Mouse (Mus musculus): ENCODE results near the gene Prr5l.

GRCm38 (mm10) chr2:101761898-101762297 lies 120.9 kb downstream of the Prr5l start:
- no peak for TF ChIP-seq CTCF (IDR thresholded peaks at IDR 0.05; ENCODE audit: low read depth, low read length)
- no peak for TF ChIP-seq POLR2A (IDR thresholded peaks at IDR 0.05; ENCODE audit: borderline replicate concordance, low read depth, low read length)

All from bone marrow macrophage, adult 2 months (primary cell).